Mouse (Mus musculus): ENCODE results near the gene Duxbl2. TPM values are rescaled to one million over a fixed set of nuclear protein-coding genes. Genes with fewer than 3 reads are reported as not detected.
"Not testable (repeated sequence)": the region's sequence is repeated elsewhere in the genome, so short reads cannot be mapped to it uniquely, and the experiment has no call there.

Gene Duxbl2
- not detected in 2 replicates for polyA plus RNA-seq (2012; ENCODE audit: insufficient read depth, low replicate concordance)

DNA sequence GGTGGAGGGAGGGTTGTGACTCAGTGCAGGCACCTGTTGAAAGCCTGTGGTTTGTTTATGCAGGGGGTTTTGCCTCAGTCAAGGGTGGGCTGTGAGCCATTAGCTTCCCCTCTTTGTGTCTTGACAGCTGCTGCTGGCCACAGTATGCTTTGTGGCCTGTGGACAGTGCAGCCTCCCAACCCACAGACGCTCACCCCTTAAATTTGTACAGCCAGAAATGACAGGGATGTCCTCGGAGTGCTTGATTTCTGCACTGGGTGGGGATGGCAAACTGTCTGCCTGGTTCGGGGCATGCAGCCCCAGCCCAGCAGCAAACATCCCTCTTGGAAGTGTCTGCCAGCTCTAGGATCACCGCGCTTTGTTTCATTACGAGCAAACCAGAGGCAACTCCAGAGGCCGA lies at the start of gene Duxbl2:
Duxbl2 (plus strand) TSS at position 200 of the 400 bp plus-strand sequence.
- H3K9me3 ChIP-seq; H3K27me3 ChIP-seq (replicated peaks); H3K4me1 ChIP-seq; H3K36me3 ChIP-seq (replicated peaks; ENCODE audit: low read length); H3K4me3 ChIP-seq (replicated peaks): not testable (repeated sequence)

DNA sequence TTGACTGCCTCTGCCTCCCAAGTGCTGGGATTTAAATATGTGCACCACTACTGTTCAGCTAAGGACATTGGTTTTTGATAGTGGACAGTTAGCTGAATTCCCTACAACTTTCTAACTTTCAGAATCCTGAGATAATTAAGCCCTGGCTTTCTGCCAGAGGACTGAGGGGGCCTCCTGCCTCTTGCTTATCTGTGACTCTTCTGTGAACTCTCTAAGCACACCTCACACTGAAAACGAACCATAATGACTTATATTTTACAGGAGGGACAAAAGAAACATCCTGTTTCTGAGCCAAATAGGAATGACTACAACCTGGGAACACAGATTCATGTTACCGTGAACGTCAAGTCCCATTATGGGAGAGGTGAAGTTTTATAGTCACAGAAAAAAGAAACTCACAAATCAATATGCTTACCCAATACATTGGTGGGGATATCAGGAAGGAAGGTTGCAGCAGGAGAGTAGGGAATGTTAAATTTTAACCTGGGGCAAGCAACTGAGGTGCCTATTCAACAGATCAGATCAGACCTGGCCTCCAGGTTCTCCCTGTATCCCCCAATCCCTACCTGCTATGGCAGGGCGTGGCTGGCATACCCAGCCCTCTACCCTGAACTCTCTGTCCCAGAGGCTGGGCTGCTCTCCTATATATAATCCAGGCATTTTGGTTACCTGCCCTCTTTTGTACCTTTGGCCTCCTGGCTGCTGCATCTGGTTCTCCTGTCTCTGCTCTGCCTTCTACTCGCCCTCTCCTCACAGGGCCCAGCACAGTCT lies 41.3 kb upstream of the Duxbl2 start:
- H3K4me3 ChIP-seq (replicated peaks); H3K4me1 ChIP-seq; H3K9me3 ChIP-seq; H3K36me3 ChIP-seq (replicated peaks; ENCODE audit: low read length); H3K27me3 ChIP-seq (replicated peaks): not testable (repeated sequence)

GRCm38 (mm10) chr14:26081216-26081615 lies 36.9 kb upstream of the Duxbl2 start, which contains the start of gene Cphx2:
TSS of gene Cphx2 (plus strand) at chr14:26081516.
- not testable (repeated sequence) for H3K4me3 ChIP-seq (replicated peaks); H3K36me3 ChIP-seq (replicated peaks; ENCODE audit: low read length); H3K4me1 ChIP-seq; H3K9me3 ChIP-seq; H3K27me3 ChIP-seq (replicated peaks)

DNA sequence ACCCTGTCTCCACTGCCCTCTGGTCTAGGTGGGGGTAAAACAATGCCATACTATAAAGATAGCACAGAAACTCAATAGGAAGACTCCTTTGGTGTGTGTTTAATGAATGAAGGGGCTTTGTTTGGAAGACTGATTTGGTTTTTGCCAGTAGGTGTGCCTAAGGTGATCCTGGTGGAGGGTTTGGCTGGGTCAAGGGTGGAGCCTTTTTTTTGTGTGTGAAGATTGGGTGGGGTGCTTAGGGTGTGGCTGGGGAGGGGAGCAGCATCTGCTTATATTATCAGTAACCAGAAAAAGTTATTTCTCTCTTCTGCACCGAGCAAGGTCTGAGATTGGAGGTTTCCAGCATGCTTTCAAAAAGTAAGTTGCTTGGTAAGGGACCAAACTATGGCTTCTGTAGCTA lies 36.2 kb upstream of the Duxbl2 start, which contains the start of gene Cphx3:
Cphx3 (plus strand) TSS at position 301 of the 400 bp plus-strand sequence.
- not testable (repeated sequence) for H3K36me3 ChIP-seq (replicated peaks; ENCODE audit: low read length); H3K9me3 ChIP-seq; H3K4me1 ChIP-seq; H3K27me3 ChIP-seq (replicated peaks); H3K4me3 ChIP-seq (replicated peaks)

GRCm38 (mm10) chr14:26097622-26098021 lies 20.5 kb upstream of the Duxbl2 start:
- H3K4me1 ChIP-seq; H3K27me3 ChIP-seq (replicated peaks); H3K36me3 ChIP-seq (replicated peaks; ENCODE audit: low read length); H3K4me3 ChIP-seq (replicated peaks); H3K9me3 ChIP-seq: not testable (repeated sequence)

DNA sequence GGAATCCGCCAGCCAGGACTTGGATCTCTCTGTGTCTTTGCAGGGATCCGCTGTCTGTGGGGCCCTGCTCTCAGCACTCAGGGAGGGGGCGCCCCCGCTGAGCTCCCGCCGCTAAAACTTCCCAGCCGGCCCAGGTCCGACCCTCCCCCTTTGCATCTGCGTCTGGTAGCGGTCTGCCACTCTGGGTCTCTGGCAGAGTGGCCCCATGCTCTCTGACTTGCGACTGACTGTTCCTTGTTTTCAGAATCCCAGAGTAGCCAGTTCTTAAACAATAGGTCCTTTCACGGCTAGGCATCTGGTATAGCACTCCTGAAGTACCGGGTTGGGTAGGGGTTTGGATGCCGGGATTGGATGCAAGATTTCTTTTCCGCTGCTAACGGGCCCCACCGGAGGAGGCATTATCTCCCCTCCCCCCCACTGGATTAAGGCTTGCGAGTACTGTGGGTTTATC lies 426 bp downstream of the Duxbl2 start:
- H3K9me3 ChIP-seq; H3K4me3 ChIP-seq (replicated peaks); H3K4me1 ChIP-seq; H3K36me3 ChIP-seq (replicated peaks; ENCODE audit: low read length); H3K27me3 ChIP-seq (replicated peaks): not testable (repeated sequence)

GRCm38 (mm10) chr14:26119095-26119494 lies 946 bp downstream of the Duxbl2 start:
- not testable (repeated sequence) for H3K9me3 ChIP-seq; H3K4me3 ChIP-seq (replicated peaks); H3K36me3 ChIP-seq (replicated peaks; ENCODE audit: low read length); H3K4me1 ChIP-seq; H3K27me3 ChIP-seq (replicated peaks)

DNA sequence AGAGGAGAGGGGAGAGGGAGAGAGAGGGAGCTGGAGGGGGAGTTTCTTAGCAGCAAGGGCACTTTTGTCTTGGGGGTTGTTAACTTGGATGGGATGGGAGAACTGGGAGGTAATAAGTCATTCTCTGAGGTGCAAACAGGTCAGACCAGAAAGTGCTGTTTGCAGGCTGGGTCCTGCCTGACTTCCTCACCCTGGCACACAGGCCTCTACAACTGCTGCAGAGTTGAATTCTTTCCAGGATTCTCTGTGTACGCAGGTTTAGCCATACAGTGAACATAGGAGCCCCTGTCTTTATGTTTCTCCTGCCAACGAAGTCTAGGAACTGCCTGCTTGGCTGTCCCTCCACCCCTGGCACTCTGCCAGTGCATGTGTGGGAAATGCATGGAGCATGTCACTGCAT lies 28.9 kb downstream of the Duxbl2 start:
- H3K4me3 ChIP-seq (replicated peaks); H3K27me3 ChIP-seq (replicated peaks); H3K9me3 ChIP-seq; H3K4me1 ChIP-seq; H3K36me3 ChIP-seq (replicated peaks; ENCODE audit: low read length): not testable (repeated sequence)

DNA sequence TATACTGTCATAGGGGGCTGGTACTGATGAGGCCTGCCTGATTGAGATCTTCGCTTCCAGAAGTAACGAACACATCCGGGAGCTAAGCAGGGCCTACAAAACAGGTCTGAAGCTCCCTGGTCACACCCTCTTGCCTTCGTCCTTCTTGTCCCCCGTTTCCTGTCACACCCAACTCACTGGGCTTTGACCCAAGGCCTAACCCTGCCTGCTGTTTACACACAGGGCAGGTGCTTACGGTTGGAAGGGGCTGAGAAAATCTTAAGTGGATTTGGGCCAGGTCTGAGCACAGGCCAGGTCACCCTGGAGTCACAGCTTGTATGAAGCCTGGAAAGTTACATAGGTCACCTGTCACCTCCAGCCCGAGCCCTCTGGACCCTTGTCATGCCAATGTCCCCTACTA lies 37.9 kb downstream of the Duxbl2 start:
- H3K4me3 ChIP-seq (replicated peaks); H3K4me1 ChIP-seq; H3K27me3 ChIP-seq (replicated peaks); H3K9me3 ChIP-seq; H3K36me3 ChIP-seq (replicated peaks; ENCODE audit: low read length): not testable (repeated sequence)

GRCm38 (mm10) chr14:26161156-26161555 lies 43.0 kb downstream of the Duxbl2 start:
- H3K4me1 ChIP-seq; H3K4me3 ChIP-seq (replicated peaks); H3K36me3 ChIP-seq (replicated peaks; ENCODE audit: low read length); H3K27me3 ChIP-seq (replicated peaks); H3K9me3 ChIP-seq: not testable (repeated sequence)

DNA sequence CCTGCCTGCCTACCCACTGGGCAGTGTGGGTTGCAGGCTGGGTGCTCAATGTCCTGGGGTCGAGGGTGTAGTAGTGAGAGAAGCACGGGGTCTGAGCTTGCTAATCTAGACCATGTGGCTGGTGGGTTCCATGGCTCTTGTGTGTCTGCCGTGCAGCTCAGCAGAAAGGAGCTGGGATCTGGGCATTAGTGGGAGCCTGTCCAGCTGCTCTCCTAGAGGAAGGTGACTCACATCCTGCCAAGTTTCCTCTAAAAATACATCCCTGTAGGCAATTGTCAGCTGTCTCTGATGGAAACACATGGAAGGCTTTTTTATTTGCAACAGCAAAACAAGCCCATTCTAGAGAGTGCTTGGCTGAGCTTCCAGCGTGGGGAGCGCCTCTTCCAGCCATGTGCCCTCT lies 44.3 kb downstream of the Duxbl2 start:
- H3K36me3 ChIP-seq (replicated peaks; ENCODE audit: low read length); H3K27me3 ChIP-seq (replicated peaks); H3K4me1 ChIP-seq; H3K9me3 ChIP-seq; H3K4me3 ChIP-seq (replicated peaks): not testable (repeated sequence)

- not testable (repeated sequence) for H3K27me3 ChIP-seq (replicated peaks); H3K36me3 ChIP-seq (replicated peaks; ENCODE audit: low read length); H3K4me1 ChIP-seq; H3K4me3 ChIP-seq (replicated peaks); H3K9me3 ChIP-seq
Measured at GRCm38 (mm10) chr14:26165266-26165665, 47.1 kb downstream of the Duxbl2 start.

DNA sequence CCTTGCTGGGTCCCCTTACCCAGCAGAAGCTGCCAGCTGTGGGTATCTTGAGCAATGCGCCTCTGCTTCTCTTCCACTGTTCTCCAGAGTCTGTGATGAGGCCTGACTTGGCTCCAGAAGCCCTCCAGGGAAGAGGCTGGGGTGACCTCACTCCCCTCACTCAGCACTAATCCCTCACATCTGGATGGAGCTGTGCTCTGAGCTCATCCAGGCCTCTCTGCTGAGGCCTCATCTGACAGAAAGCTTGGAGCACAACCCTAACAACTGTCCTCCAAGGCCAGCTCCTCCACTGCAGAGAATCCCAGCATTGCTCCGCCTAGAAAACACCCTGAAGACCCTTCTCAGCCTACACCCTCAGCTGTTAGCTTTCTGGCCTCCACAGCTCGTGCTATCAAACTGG lies 55.8 kb downstream of the Duxbl2 start:
- H3K4me1 ChIP-seq; H3K36me3 ChIP-seq (replicated peaks; ENCODE audit: low read length); H3K4me3 ChIP-seq (replicated peaks); H3K27me3 ChIP-seq (replicated peaks); H3K9me3 ChIP-seq: not testable (repeated sequence)

GRCm38 (mm10) chr14:26175028-26175427 lies 56.9 kb downstream of the Duxbl2 start:
- H3K27me3 ChIP-seq (replicated peaks); H3K9me3 ChIP-seq; H3K36me3 ChIP-seq (replicated peaks; ENCODE audit: low read length); H3K4me1 ChIP-seq; H3K4me3 ChIP-seq (replicated peaks): not testable (repeated sequence)

Data from megakaryocyte, embryonic 14.5 days (primary cell).